Mouse (Mus musculus) forebrain, embryonic 15.5 days (tissue): ENCODE measurements at regions not wholly inside any gene's neighbourhood (a gene's known extent, or its start where the extent isn't known, plus 50 kb on each side); places are given as distances from the start of the nearest gene placed in this dataset.

Experiments
- ATAC-seq: fragments of 200-750 bp; cut with Nextera tagmentation; replicated peaks from 2 replicates; pipeline ENCODE4 v1.8.0; 2017; ENCODE audit warnings: mild to moderate bottlenecking, moderate TSS enrichment, moderate library complexity
- H3K27ac ChIP-seq: fragments of 300-500 bp; sonication (generic); replicated peaks from 2 replicates; pipeline ENCODE4 v1.5.1; 2015; ENCODE audit warnings: mild to moderate bottlenecking, inconsistent platforms
- H3K27me3 ChIP-seq: fragments of 300-500 bp; sonication (generic); 2 replicates; pipeline ENCODE4 v1.6.1; 2015; ENCODE audit warnings: inconsistent platforms
- H3K36me3 ChIP-seq: fragments of 300-500 bp; sonication (generic); 2 replicates; pipeline ENCODE4 v1.6.1; 2015; ENCODE audit warnings: mild to moderate bottlenecking, inconsistent platforms
- H3K4me1 ChIP-seq: fragments of 300-500 bp; sonication (generic); 2 replicates; pipeline ENCODE4 v1.6.1; 2015; ENCODE audit warnings: inconsistent platforms
- H3K4me2 ChIP-seq: fragments of 300-500 bp; sonication (generic); replicated peaks from 2 replicates; pipeline ENCODE4 v1.6.1; 2015; ENCODE audit warnings: mild to moderate bottlenecking, inconsistent platforms
- H3K4me3 ChIP-seq: fragments of 300-500 bp; sonication (generic); 2 replicates; pipeline ENCODE4 v1.5.1; 2015; ENCODE audit warnings: mild to moderate bottlenecking, inconsistent platforms
- H3K9ac ChIP-seq: fragments of 300-500 bp; sonication (generic); replicated peaks from 2 replicates; pipeline ENCODE4 v1.6.1; 2015; ENCODE audit warnings: mild to moderate bottlenecking, inconsistent platforms
- H3K9me3 ChIP-seq: fragments of 300-500 bp; sonication (generic); 2 replicates; pipeline ENCODE4 v1.6.1; 2016; ENCODE audit warnings: inconsistent platforms
- WGBS: fragments of 180-500 bp; shearing (Covaris S2); methylation state at CpG from one replicate; pipeline ENCODE4 v1.1.7; 2015; ENCODE audit warnings: mixed read lengths; 5-methylcytosine and 5-hydroxymethylcytosine counted together

GRCm38 (mm10) chr14:55301996-55302395 lies 80.2 kb downstream of the Dhrs2 start:
- no peaks in the 10 kb centered on the region for H3K9me3 ChIP-seq
- no peaks in the 10 kb centered on the region for H3K36me3 ChIP-seq
- 28% methylated on average over 2 of the region's 2 CpGs for WGBS
- no peak overlapping the region for H3K4me2 ChIP-seq
- no peak overlapping the region for H3K4me3 ChIP-seq
- H3K4me1 ChIP-seq: no peaks in the 10 kb centered on the region
- no peak overlapping the region for H3K9ac ChIP-seq
- no peak overlapping the region for H3K27ac ChIP-seq
- ATAC-seq: no peak
- H3K27me3 ChIP-seq: no peaks in the 10 kb centered on the region

GRCm38 (mm10) chr14:55313615-55314014 lies 91.8 kb downstream of the Dhrs2 start:
- Histone ChIP-seq H3K36me3 (no peaks in the 10 kb centered on the region), H3K4me1 (no peaks in the 10 kb centered on the region), H3K4me2 (no peak overlapping the region), H3K9me3 (no peaks in the 10 kb centered on the region), H3K4me3 (no peak overlapping the region), H3K27ac (no peak overlapping the region), H3K27me3 (no peaks in the 10 kb centered on the region), H3K9ac (no peak overlapping the region)
- ATAC-seq: no peak
- WGBS: 83% methylated on average over 6 of the region's 6 CpGs

GRCm38 (mm10) chr14:55323897-55324296 lies 102.1 kb downstream of the Dhrs2 start:
- no peak for ATAC-seq
- H3K27me3 ChIP-seq: no peaks in the 10 kb centered on the region
- no peak overlapping the region for H3K27ac ChIP-seq
- no peak overlapping the region for H3K9ac ChIP-seq
- H3K4me1 ChIP-seq: no peaks in the 10 kb centered on the region
- H3K36me3 ChIP-seq: no peaks in the 10 kb centered on the region
- H3K4me2 ChIP-seq: no peak overlapping the region
- no peaks in the 10 kb centered on the region for H3K9me3 ChIP-seq
- H3K4me3 ChIP-seq: no peak overlapping the region

DNA sequence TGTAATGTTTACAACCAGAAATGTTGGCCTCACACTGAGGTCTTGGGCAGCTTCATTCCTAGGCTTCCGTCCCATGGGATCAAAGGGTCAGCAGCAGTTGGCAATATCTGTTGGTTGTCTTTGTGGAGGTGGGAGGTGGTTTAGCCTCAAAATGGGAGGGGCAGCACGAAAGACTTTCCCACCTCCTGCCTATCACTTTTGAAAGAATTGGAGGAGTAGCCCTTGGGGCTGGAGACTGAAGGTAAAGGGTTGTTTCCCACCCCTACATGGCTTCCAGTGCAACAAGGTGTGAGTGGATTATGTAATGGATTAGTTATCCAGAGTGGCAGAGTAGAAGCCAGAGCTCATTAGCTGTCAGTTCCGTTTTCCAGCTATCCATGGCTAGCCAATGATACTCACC lies 102.5 kb downstream of the Dhrs2 start:
- no peaks in the 10 kb centered on the region for H3K36me3 ChIP-seq
- WGBS: 61% methylated on average over 3 of the region's 3 CpGs
- no peak overlapping the region for H3K4me2 ChIP-seq
- no peaks in the 10 kb centered on the region for H3K4me1 ChIP-seq
- no peak overlapping the region for H3K4me3 ChIP-seq
- H3K9ac ChIP-seq: no peak overlapping the region
- ATAC-seq: no peak
- H3K9me3 ChIP-seq: no peaks in the 10 kb centered on the region
- H3K27me3 ChIP-seq: no peaks in the 10 kb centered on the region
- no peak overlapping the region for H3K27ac ChIP-seq

GRCm38 (mm10) chr14:55333812-55334211 lies 112.0 kb downstream of the Dhrs2 start:
- Histone ChIP-seq H3K4me1 (peaks cover 17% of the 10 kb centered on the region), H3K4me3 (no peak overlapping the region), H3K9me3 (no peaks in the 10 kb centered on the region), H3K9ac (no peak overlapping the region), H3K27me3 (no peaks in the 10 kb centered on the region), H3K36me3 (no peaks in the 10 kb centered on the region), H3K4me2 (no peak overlapping the region), H3K27ac (no peak overlapping the region)
- ATAC-seq: no peak
- WGBS: 65% methylated on average over 3 of the region's 3 CpGs

DNA sequence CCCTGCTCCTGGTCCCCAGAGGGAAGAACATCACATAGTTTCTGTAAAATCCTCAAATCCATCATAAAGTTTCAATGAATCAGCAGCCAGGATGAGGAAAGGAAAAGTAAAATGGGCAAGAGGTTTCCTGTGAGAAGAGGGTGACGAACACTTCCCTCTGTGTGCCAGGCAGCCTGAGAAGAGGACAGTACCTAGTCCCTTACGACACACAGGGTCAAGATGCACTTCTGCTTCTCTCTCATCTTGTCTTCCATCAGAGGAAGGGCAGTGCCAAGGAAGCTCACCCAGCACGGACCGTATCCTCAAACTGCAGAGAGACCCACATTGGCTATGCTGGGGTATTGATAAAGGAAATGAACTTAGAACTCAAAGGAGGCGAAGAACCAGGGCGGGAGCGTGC lies 112.5 kb downstream of the Dhrs2 start:
- Histone ChIP-seq H3K9ac (no peak overlapping the region), H3K27ac (no peak overlapping the region), H3K36me3 (no peaks in the 10 kb centered on the region), H3K27me3 (no peaks in the 10 kb centered on the region), H3K9me3 (no peaks in the 10 kb centered on the region), H3K4me1 (peaks cover 22% of the 10 kb centered on the region), H3K4me2 (no peak overlapping the region), H3K4me3 (no peak overlapping the region)
- ATAC-seq: no peak
- 95% methylated on average over 7 of the region's 7 CpGs for WGBS

DNA sequence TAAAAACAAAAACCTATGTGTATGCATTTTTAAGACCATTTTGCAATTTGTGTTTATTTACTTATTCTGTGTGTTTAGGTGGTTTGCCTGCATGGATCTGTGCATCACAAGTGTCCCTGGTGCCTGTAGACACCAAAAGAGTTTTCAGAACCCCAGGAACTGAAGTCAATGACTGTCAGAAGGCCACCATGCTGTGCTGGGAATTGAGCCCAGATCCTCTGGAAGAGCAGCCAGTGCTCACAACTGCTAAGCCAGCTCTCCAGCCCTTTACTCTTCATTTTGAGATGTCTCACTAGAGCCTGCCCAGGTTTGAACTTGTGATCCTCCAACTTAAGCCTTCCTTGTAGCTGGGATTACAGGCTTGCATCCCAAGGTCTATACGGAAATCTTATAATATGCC lies 113.8 kb downstream of the Dhrs2 start:
- Histone ChIP-seq H3K27ac (peak overlapping the region; percentile 38; the same call in 1 of the 2 replicates), H3K4me3 (no peak overlapping the region), H3K36me3 (no peaks in the 10 kb centered on the region), H3K4me2 (no peak overlapping the region), H3K27me3 (no peaks in the 10 kb centered on the region), H3K9me3 (no peaks in the 10 kb centered on the region), H3K9ac (no peak overlapping the region), H3K4me1 (peaks cover 23% of the 10 kb centered on the region)
- ATAC-seq: no peak
- WGBS: 81% methylated on average over 1 of the region's 1 CpGs

- WGBS: 13% methylated on average over 5 of the region's 5 CpGs
- peaks cover 23% of the 10 kb centered on the region for H3K4me1 ChIP-seq
- no peaks in the 10 kb centered on the region for H3K9me3 ChIP-seq
- H3K27me3 ChIP-seq: no peaks in the 10 kb centered on the region
- H3K36me3 ChIP-seq: no peaks in the 10 kb centered on the region
- peak overlapping the region; percentile 38; the same call in 1 of the 2 replicates for H3K27ac ChIP-seq
- peak; percentile 48; the same call in 1 of the 2 replicates for ATAC-seq
- no peak overlapping the region for H3K9ac ChIP-seq
- no peak overlapping the region for H3K4me2 ChIP-seq
- H3K4me3 ChIP-seq: no peak overlapping the region
These were observed 114.8 kb downstream of the Dhrs2 start for GRCm38 (mm10) chr14:55336451-55337195.

- ATAC-seq: peak; percentile 43; the same call in 1 of the 2 replicates
- no peaks in the 10 kb centered on the region for H3K36me3 ChIP-seq
- no peak overlapping the region for H3K4me2 ChIP-seq
- H3K9ac ChIP-seq: no peak overlapping the region
- H3K27me3 ChIP-seq: no peaks in the 10 kb centered on the region
- peak overlapping the region; percentile 74 for H3K27ac ChIP-seq
- peaks cover 23% of the 10 kb centered on the region for H3K4me1 ChIP-seq
- no peaks in the 10 kb centered on the region for H3K9me3 ChIP-seq
- WGBS: 77% methylated on average over 9 of the region's 9 CpGs
- H3K4me3 ChIP-seq: no peak overlapping the region
These were observed 116.2 kb downstream of the Dhrs2 start for GRCm38 (mm10) chr14:55338010-55338409.

DNA sequence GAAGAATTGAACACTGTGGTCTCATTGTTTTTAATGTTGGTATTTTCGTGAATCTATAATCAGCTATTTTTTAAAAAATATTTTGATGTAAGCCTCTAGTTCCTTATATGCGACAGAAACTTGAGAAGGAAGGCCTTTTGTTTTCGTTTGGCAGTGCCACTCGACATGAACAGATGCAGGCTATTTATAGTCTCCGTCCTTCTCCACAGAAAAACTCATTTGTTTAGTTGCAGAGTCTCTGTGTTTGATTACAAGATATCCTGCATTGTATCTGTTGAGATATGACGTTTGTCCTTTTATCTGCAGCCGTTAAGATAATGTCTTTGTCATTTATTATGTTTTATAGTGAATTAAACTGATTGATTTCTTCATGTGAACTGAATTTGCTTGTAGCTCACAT lies 116.7 kb downstream of the Dhrs2 start:
- no peak for ATAC-seq
- Histone ChIP-seq H3K27ac (peak overlapping the region; percentile 74), H3K4me1 (peaks cover 23% of the 10 kb centered on the region), H3K9me3 (no peaks in the 10 kb centered on the region), H3K36me3 (no peaks in the 10 kb centered on the region), H3K4me3 (no peak overlapping the region), H3K9ac (no peak overlapping the region), H3K4me2 (no peak overlapping the region), H3K27me3 (no peaks in the 10 kb centered on the region)
- 19% methylated on average over 7 of the region's 7 CpGs for WGBS

GRCm38 (mm10) chr14:55339036-55339614 lies 117.3 kb downstream of the Dhrs2 start:
- Histone ChIP-seq H3K4me2 (no peak overlapping the region), H3K27ac (peak overlapping the region; percentile 74), H3K27me3 (no peaks in the 10 kb centered on the region), H3K9ac (no peak overlapping the region), H3K4me1 (peaks cover 23% of the 10 kb centered on the region), H3K4me3 (no peak overlapping the region), H3K36me3 (no peaks in the 10 kb centered on the region), H3K9me3 (no peaks in the 10 kb centered on the region)
- ATAC-seq: no peak
- WGBS: 40% methylated on average over 9 of the region's 9 CpGs

DNA sequence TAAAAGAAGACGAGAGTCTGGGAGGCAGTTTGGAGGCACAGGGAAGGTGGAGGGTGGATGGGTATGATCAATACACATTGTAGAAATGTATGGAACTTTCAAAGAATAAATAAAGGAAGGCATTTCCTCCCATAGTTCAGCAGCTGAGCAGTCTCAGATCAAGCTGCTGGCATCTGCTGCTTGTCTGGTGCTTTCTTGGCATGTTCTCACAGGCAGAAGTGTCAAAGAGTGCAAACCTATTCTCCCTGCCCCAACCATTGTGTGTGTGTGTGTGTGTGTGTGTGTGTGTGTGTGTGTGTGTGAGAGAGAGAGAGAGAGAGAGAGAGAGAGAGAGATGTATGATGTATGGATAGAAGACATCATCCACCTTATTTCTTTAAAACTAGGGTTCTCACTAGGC lies 121.5 kb downstream of the Dhrs2 start:
- Histone ChIP-seq H3K9ac (no peak overlapping the region), H3K4me2 (no peak overlapping the region), H3K36me3 (no peaks in the 10 kb centered on the region), H3K27me3 (no peaks in the 10 kb centered on the region), H3K4me3 (no peak overlapping the region), H3K9me3 (no peaks in the 10 kb centered on the region), H3K4me1 (peaks cover 11% of the 10 kb centered on the region), H3K27ac (no peak overlapping the region)
- 54% methylated on average over 1 of the region's 1 CpGs for WGBS
- ATAC-seq: no peak

GRCm38 (mm10) chr14:55343914-55344313 lies 122.1 kb downstream of the Dhrs2 start:
- Histone ChIP-seq H3K27me3 (no peaks in the 10 kb centered on the region), H3K4me3 (no peak overlapping the region), H3K27ac (no peak overlapping the region), H3K4me1 (peaks cover 5% of the 10 kb centered on the region), H3K36me3 (no peaks in the 10 kb centered on the region), H3K9ac (no peak overlapping the region), H3K4me2 (no peak overlapping the region), H3K9me3 (no peaks in the 10 kb centered on the region)
- ATAC-seq: no peak
- 94% methylated on average over 5 of the region's 5 CpGs for WGBS
